Mouse (Mus musculus): ENCODE measurements around the gene Glrb. TPM values are rescaled to one million over a fixed set of nuclear protein-coding genes. Genes with fewer than 3 reads are reported as not detected.

The Glrb gene
- 100 to 1,000 TPM; 200 to 208 TPM for total RNA-seq (2021)

- DNase-seq (ENCODE audit: low spot score in 2 of 2) = peak; percentile 62 to 77
- intact Hi-C loops (cut with DNase I) = loop anchor here (5.0 kb wide), 1 partner anchor 869 kb away; no protein-coding TSS in a partner anchor
These were observed at the start of gene Glrb for GRCm38 (mm10) chr3:80913111-80913778. Gene Glrb (minus strand): TSS chr3:80913660.

GRCm38 (mm10) chr3:80959965-80960364, 46.5 kb upstream of the Glrb start:
- intact Hi-C loops (cut with DNase I) = loop anchor here (2.0 to 5.0 kb wide), 2 partner anchors 822 to 965 kb away; no protein-coding TSS in a partner anchor
- peak in 1 of 2 experiments; percentile 28 for DNase-seq (ENCODE audit: low spot score in 2 of 2)

DNA sequence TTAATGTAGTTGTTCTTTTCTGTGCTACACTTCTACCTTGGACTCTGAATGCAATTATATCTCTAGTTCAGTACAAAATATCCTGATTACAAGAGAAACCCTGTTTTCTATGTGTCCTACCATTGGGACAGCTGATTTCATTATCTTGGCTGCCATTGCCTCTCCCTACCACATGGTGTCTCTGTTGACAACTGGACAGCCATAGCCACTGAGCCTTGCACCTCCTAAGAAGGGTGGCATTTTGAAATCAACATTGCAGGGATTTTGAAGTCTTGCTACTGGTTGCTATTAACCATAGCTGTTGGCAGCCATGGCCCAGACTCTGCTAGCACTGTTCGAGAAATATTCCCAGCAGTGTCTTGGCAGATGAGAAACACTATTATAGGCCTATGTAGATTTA, 45.1 kb upstream of the Glrb start:
- intact Hi-C loops (cut with DNase I) = loop anchor here (2.0 kb wide), 1 partner anchor 966 kb away; no protein-coding TSS in a partner anchor
- DNase-seq (ENCODE audit: low spot score in 2 of 2) = peak; percentile 45 to 75

GRCm38 (mm10) chr3:80913779-80914284, 372 bp upstream of the Glrb start:
- DNase-seq (ENCODE audit: low spot score in 2 of 2) = peak in 1 of 2 experiments; percentile 24
- intact Hi-C loops (cut with DNase I) = loop anchor here (5.0 kb wide), 1 partner anchor 868 kb away; no protein-coding TSS in a partner anchor

DNA sequence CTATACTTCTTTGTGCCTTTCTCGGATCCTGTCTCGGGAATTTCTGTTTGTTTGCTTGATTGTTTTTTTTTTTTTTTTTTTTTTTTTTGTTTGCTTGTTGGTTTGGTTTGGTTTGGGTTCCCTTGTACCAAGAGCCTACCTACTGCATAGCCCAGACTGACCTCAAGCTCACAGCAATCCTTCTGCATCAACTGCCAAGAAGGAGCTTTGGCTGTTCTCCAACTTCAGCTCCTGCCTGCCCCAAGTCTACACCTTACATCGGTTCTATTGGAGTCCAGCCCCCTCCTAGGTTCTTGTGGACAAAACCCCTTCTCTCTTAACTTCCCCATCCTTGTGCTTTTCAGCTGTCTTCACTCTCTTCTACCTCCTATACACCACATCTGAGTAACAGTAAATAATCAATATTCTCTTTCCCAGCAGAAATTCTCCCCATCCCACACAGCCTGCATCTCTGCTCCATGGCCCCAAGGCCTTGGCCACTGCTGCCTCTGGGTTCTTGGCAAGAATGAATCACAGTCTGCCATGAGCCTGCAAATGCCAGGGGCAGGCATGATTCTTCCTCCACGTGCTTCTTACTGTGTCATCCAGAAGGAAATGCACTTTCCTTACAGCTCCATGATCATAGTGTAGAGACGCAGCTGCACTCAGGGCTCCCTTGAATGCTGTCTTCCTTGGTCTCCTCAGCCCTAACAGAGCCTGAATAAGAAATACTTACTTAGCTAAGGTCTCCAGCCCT, 18.5 kb downstream of the Glrb start:
- intact Hi-C loops (cut with DNase I) = no loop called here
- no peak for DNase-seq (ENCODE audit: low spot score in 2 of 2)

DNA sequence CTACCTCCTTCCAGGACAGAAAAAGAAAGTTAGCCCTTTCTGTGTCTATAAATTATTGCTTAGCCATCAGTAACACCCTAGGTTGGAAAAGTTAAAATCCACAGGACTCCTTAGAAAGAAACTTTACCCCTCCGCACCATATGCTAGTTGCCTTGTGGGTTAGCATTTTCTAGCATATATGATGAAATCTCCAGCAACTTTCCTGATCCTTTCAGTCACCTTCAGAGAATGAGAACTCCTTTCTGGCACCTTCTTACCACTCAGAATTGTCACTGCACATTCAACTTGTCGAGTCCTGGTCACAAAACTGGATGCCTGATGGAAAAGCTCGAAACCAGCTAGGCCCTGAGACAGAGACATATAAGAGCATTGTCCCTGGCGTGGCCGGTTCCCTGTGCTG, 19.1 kb downstream of the Glrb start:
- DNase-seq (ENCODE audit: low spot score in 2 of 2) = no peak
- intact Hi-C loops (cut with DNase I) = no loop called here

GRCm38 (mm10) chr3:80893055-80893690, 20.3 kb downstream of the Glrb start:
- DNase-seq (ENCODE audit: low spot score in 2 of 2) = no peak
- intact Hi-C loops (cut with DNase I) = no loop called here

DNA sequence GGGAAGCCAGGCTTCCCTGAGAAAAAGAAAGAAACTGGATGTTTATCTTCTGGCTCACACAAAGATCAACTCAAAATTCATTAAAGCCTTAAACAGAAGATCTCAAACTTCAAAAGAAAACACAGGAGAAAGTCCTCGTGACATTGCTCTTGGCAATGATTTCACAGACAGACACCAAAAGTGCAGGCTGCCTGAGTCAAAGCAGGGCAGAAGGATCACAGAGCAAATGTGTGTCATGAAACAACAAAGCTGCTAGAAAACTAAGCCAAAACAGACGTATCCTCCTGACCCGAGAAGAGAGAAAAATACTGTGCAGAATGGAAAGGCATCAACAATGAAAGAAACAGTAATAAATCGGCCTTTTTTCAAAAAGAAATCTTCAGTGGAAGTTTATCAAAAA, 22.4 kb downstream of the Glrb start:
- intact Hi-C loops (cut with DNase I) = no loop called here
- no peak for DNase-seq (ENCODE audit: low spot score in 2 of 2)

DNA sequence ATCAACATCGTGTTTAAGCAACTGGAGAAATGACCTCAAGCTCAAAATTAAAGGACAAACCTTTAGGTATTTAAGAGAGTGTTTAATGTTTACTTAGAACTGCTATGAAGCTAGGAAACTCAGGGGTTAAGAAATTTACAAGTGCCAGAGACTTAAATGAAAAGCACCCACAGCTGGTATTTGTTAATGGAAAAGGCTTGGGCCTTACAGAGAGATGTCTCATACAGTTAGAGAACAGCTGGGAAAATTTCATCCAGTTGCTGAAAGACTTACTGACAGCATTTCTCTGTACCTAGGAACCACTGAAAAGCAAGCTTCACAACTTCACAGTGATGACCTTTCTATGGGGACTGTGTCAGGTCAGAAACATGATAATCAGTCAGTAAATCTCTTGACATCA, 28.3 kb downstream of the Glrb start:
- intact Hi-C loops (cut with DNase I) = no loop called here
- DNase-seq (ENCODE audit: low spot score in 2 of 2) = no peak

DNA sequence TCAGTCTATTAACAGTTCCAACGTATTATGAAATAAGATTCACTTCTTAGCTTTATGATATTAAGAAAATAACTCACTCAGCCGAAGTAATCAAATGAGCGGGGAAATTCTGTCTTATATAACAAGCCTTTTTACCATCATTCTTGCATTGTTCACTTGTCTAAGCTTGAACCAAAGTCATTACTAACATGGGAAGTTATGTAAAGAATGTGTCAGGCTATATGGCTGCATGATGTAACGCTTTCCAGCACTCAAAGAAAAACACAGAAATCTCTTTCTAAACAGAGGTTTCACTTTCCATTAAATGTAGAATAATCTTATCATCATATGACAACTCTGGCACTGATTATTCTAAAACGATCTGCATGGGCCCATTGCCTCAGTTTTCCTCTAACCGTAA, 29.9 kb downstream of the Glrb start:
- intact Hi-C loops (cut with DNase I) = no loop called here

DNA sequence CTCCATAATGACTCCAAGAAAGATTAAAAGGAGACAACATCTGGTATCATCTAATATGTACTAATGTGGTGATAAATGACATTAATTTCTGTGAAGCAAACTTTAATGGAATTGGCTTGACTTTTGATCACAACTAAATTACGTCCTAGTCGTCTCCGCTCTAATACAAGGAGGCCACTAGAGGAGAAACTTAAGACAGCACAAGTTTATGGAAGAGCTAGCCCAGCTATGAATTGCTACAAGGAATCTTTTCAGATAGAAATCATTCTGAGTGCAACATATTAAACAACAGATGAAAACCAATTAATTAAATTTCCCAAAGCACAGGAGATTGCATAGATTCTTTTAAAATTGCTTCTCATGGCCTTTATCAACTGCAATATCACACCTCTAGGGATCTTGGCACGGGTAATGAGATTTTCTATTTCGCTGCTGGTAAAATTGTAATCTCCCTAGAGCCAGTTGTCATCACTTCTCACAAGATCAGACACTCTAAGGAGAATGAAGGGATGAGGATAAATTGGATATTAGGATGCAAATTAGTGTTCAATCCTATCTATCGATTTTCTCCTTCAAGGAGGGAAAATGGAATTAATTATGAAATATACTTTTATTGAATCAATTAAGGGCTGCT, 32.7 kb downstream of the Glrb start:
- intact Hi-C loops (cut with DNase I) = no loop called here
- DNase-seq (ENCODE audit: low spot score in 2 of 2) = no peak

More for the DNA sequence above, 29.9 kb downstream of the Glrb start:
- no peak for DNase-seq (ENCODE audit: low spot score in 2 of 2)

DNA sequence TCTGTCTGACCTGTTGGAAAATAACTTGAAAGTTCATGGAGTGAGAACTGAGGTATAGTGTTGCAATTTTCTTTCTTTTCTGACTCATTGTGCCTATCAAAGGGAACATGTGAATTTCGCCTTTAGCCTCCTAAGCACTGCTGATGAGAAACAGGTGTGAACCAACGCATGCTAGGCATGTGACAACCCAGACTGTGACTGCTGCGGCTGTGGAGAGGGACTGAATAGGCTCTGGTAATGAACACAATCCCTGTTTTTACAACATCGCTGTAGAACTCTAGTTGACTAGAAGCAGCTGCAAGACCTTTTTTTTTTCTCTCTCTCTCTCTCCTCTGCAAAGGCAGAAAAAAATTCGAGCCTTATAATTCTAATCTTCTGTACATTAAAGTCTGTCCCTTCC, 34.9 kb downstream of the Glrb start:
- intact Hi-C loops (cut with DNase I) = no loop called here
- DNase-seq (ENCODE audit: low spot score in 2 of 2) = no peak

DNA sequence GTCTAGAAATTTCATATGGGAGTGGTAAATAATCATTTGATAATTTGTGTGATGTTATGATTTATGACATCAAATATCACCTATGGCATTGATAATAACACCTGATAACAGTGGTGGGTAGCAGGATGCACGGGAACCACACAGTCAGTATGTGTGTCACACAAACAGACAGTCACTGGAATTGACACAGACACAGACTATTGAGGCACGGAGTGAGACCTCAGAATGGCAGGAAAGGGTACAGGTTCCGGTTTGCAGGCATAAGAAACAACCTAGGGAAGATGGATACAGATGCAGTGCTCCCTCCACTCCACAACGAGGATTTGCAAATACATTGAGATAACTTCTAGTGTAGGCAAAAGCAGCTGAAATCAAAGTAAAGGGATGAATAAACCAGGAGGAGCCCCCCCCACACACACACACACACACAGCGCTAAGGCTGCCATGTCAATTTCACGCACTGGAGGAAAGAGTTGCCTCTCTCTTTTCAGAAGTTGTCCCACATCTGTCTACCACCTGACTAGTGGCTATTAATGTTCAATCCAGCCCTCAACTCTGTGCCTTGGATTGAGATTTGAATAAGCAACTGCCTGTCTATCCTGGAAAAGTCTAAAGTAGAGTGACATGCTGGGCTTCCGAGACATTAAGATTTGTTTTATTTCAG, 38.6 kb downstream of the Glrb start:
- no peak for DNase-seq (ENCODE audit: low spot score in 2 of 2)
- intact Hi-C loops (cut with DNase I) = no loop called here

GRCm38 (mm10) chr3:80874081-80874480, 39.4 kb downstream of the Glrb start:
- intact Hi-C loops (cut with DNase I) = no loop called here
- no peak for DNase-seq (ENCODE audit: low spot score in 2 of 2)

DNA sequence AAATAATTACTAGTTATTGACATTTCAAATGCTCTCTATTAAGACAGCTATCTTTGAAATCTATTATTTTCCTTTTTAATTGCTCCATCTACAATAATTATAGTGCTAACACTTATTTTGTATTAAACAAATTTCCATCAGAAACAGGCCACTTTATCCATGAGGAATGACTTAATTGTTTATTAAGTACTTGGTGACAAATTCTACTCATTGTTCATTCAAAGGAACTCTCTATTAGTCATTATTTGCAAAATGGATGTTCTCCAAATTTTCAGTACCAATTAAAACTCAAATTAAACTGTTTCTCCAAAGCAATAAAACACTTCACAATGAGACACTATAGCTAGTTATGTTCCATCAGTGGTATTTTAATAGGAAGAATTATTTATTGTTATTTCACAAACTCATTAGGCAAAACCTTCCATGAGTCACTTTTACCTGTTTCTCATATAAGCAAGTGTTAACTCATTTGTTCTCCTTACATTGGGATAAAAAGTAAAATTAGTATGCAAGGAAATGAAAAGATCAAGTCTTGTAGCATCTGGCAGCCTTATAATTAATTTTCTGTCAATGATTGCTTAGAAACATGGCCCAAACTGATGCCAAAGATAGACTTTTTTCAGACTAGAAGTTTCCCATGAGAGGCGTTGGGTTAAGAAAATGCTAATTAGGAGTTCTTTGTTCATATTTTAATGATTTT, 41.8 kb downstream of the Glrb start:
- intact Hi-C loops (cut with DNase I) = no loop called here
- DNase-seq (ENCODE audit: low spot score in 2 of 2) = no peak

DNA sequence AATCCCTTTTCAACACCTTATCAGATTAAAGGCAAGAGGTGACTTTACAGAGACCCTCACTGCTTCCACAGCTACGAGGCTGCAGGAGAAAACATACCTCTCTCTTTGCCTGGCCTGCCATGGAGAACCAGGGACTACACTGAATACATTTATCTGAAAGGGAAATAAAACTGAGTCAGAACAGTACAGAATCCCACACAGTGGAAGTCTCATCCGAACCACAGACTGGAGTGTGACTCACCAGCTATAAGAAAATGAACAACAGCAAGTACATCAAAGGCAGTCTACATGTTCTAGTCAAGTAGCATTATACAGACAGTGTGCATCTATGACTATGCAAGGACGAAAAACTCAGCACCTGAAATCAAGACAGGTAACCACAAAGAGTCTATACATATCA, 46.1 kb downstream of the Glrb start:
- intact Hi-C loops (cut with DNase I) = no loop called here
- DNase-seq (ENCODE audit: low spot score in 2 of 2) = peak; percentile 20 to 84

GRCm38 (mm10) chr3:80852912-80853507, 60.5 kb downstream of the Glrb start:
- DNase-seq (ENCODE audit: low spot score in 2 of 2) = no peak
- intact Hi-C loops (cut with DNase I) = no loop called here

GRCm38 (mm10) chr3:80850947-80851346, 62.5 kb downstream of the Glrb start:
- peak in 1 of 2 experiments; percentile 40 for DNase-seq (ENCODE audit: low spot score in 2 of 2)
- intact Hi-C loops (cut with DNase I) = no loop called here
